Mouse (Mus musculus) ES-E14 (cell line): Measurements from ENCODE around the gene Pygo1. TPM values are rescaled to one million over a fixed set of nuclear protein-coding genes. Genes with fewer than 3 reads are reported as not detected.

ENCODE experiments used
- DNase-seq: peaks from one replicate; pipeline ENCODE4 v3.0.0-alpha.2; 2013; ENCODE audit warnings: low read depth, low spot score
- H3K27ac ChIP-seq: 2 replicates; pipeline ENCODE4 v1.5.1; 2012; ENCODE audit warnings: low read depth, mild to moderate bottlenecking, low read length, moderate library complexity, mixed read lengths; ENCODE audit not compliant: poor library complexity, insufficient read depth, severe bottlenecking
- H3K36me3 ChIP-seq: 2 replicates; pipeline ENCODE4 v1.6.1; 2012; ENCODE audit warnings: mild to moderate bottlenecking, low read length, moderate library complexity, mixed read lengths; ENCODE audit not compliant: control insufficient read depth, poor library complexity, insufficient read depth, severe bottlenecking
- H3K4me1 ChIP-seq, 2 experiments: fragments of 150-350 bp in 1 of 2; sonication (generic) in 1 of 2; 2 replicates each; pipeline ENCODE4 v1.6.1; 2012; ENCODE audit warnings: low read length in 2 of 2, mild to moderate bottlenecking in 1 of 2, mixed read lengths in 1 of 2; ENCODE audit not compliant: control insufficient read depth in 2 of 2, insufficient read depth in 2 of 2, poor library complexity in 1 of 2
- H3K4me3 ChIP-seq, 2 experiments: fragments of 150-350 bp in 1 of 2; sonication (generic) in 1 of 2; 2 replicates each; pipeline ENCODE4 v1.5.1; 2012; ENCODE audit warnings: low read length in 2 of 2, low read depth in 1 of 2, mild to moderate bottlenecking in 1 of 2, mixed read lengths in 1 of 2; ENCODE audit not compliant: insufficient read depth in 1 of 2, poor library complexity in 1 of 2, severe bottlenecking in 1 of 2
- H3K9ac ChIP-seq: 2 replicates; pipeline ENCODE4 v1.6.1; 2012; ENCODE audit warnings: low read depth, mild to moderate bottlenecking, low read length, mixed read lengths; ENCODE audit not compliant: poor library complexity, insufficient read depth, severe bottlenecking
- H3K9me3 ChIP-seq: fragments of 150-350 bp; sonication (generic); 2 replicates; pipeline ENCODE4 v1.6.1; 2012; ENCODE audit warnings: low read depth, mild to moderate bottlenecking, low read length; ENCODE audit not compliant: control insufficient read depth, insufficient read depth
- CHD2 ChIP-seq: IDR thresholded peaks from 2 replicates; pipeline ENCODE4 v1.6.1; 2014; ENCODE audit warnings: mild to moderate bottlenecking, low read depth, low read length, inconsistent platforms
- HCFC1 ChIP-seq: IDR thresholded peaks from 2 replicates; pipeline ENCODE4 v1.6.1; 2012; ENCODE audit warnings: low read length, inconsistent platforms, borderline replicate concordance; ENCODE audit not compliant: insufficient read depth
- MAFK ChIP-seq: IDR thresholded peaks from 2 replicates; pipeline ENCODE4 v1.6.1; 2014; ENCODE audit warnings: mild to moderate bottlenecking, low read depth, low read length, inconsistent platforms; ENCODE audit not compliant: insufficient read depth
- ZC3H11A ChIP-seq: IDR thresholded peaks from 2 replicates; pipeline ENCODE4 v1.6.1; 2012; ENCODE audit warnings: low read depth, mild to moderate bottlenecking, inconsistent platforms, low read length, borderline replicate concordance
- ZNF384 ChIP-seq: IDR thresholded peaks from 2 replicates; pipeline ENCODE4 v1.6.1; 2012; ENCODE audit warnings: low read depth, low read length, inconsistent platforms
- in situ Hi-C, 2 experiments: fragments of 600-800 bp; cut with MboI; formaldehyde crosslinking; loops; one replicate each; pipeline ENCODE4 v1.15.1; 2025; ENCODE audit warnings: low sequenced_read_pairs in 2 of 2, inconsistent platforms in 1 of 2; ENCODE audit not compliant: unreplicated experiment in 2 of 2
- total RNA-seq: library from RNA; depleted of rRNA; stranded (reverse); fragments of 300-350 nt; gene quantifications from 2 replicates; pipeline ENCODE4 v1.2.3, GENCODE M21; 2012

The Pygo1 gene
- total RNA-seq, 1 experiment: 0.58 TPM

DNA sequence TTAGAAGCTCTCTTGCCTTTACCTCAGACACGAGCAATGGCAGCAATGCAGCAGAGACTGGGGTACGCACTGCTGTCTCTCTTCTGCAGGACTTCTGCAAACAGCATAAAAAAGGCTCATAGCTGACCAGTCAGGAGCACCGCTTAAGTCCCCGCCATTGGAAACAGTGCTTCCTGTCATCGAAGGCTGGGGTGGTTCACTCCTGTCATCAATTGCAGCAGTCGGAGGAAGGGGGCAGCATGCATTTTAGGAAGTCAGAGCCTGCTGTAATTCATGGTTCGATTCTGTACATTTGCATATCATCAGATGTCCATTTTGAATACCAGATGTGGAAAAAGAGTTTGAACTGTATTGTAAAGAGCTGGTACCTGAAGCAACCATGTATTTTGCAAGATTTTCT, 9.7 kb upstream of the Pygo1 start:
- DNase-seq: no peak
- no peaks in the 10 kb centered on the region for H3K9me3 ChIP-seq
- peaks cover 2% of the 10 kb centered on the region in 2 experiments; a peak in 1 of 4 replicates for H3K4me1 ChIP-seq
- no peak overlapping the region for H3K4me3 ChIP-seq
- in situ Hi-C loops: no loop called here
- TF ChIP-seq HCFC1 (no peak), ZNF384 (no peak), MAFK (no peak), ZC3H11A (no peak), CHD2 (no peak)
- no peaks in the 10 kb centered on the region for H3K36me3 ChIP-seq
- no peak overlapping the region for H3K9ac ChIP-seq
- no peak overlapping the region for H3K27ac ChIP-seq

DNA sequence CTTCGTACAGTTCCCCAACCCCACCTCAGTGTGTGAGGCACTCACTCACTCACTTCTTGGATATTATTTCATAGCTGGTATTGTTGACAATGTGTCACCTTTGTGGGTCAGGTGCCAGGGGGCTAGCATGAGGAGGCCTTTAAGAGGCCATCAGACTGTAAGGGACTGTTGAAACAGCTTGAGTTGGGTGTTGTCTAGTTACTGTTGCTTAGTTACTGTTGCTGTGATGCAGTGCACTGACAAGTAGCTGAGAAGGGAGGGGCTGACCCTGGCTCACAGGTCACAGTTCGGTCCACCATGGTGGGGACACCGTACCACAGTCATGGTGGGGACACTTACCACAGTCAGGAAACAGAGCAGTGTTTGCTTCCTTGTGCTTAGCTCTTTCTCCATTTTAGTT, 2.4 kb upstream of the Pygo1 start:
- H3K9me3 ChIP-seq: no peaks in the 10 kb centered on the region
- no peak for TF ChIP-seq HCFC1
- TF ChIP-seq ZC3H11A: no peak
- TF ChIP-seq ZNF384: no peak
- no peak for TF ChIP-seq MAFK
- no peak for TF ChIP-seq CHD2
- H3K4me3 ChIP-seq: no peak overlapping the region
- H3K27ac ChIP-seq: no peak overlapping the region
- peaks cover 0 to 1% of the 10 kb centered on the region in 2 experiments; a peak in 1 of 4 replicates for H3K4me1 ChIP-seq
- no peaks in the 10 kb centered on the region for H3K36me3 ChIP-seq
- in situ Hi-C loops: no loop called here
- H3K9ac ChIP-seq: no peak overlapping the region
- no peak for DNase-seq

DNA sequence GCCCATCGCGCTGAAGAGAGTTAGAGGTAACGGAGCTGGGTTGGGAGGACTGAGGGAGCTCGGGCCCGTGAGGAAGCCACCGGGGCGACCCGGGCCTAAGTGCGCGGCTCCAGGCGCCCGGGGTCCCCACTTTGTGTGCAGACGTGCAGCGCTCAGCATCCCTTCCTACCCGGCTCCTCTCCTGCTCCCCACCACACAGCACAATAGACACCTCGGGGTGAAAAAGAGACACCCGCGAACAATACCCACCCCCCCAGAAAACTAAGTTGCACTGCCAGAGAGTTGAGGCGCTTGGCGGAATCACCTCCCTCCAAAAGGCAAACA, 452 bp downstream of the Pygo1 start:
- peak overlapping the region; percentile 78 to 82 for H3K4me3 ChIP-seq
- DNase-seq: no peak
- no peak overlapping the region for H3K27ac ChIP-seq
- peak overlapping the region; percentile 78 for H3K9ac ChIP-seq
- TF ChIP-seq MAFK (no peak), HCFC1 (no peak), CHD2 (no peak), ZC3H11A (no peak), ZNF384 (no peak)
- H3K36me3 ChIP-seq: no peaks in the 10 kb centered on the region
- in situ Hi-C loops: no loop called here
- no peaks in the 10 kb centered on the region for H3K9me3 ChIP-seq
- H3K4me1 ChIP-seq: peaks cover 0 to 1% of the 10 kb centered on the region in 2 experiments; a peak in 1 of 4 replicates

DNA sequence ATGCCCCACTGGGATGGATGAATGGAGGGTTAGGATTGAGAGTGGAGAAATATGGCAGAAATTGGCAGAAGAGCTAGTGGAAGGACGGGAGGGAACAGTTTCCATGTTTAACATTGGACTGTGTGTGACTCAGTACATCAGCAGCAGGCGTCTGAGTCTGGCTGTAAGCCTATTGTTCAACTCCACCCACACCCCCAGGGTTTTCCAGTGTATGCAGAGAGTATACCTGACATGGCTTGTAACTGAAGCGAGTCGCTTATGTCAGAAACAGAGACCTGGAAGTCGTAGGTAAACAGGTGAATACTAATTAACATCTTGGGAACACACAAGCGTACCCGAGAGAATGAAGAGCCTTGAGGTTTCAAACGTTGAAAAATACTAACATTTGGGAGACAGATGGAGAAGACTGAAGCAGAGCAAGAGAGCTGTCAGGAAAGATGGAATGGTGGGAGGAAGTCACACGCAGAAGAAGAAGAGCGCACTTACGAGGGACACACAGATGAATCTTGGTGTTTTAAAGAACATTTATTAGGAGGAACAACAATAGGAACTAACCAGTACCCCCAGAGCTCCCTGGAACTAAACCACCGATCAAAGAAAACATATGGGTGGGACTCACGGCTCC, 5.8 kb downstream of the Pygo1 start:
- TF ChIP-seq CHD2 (no peak), MAFK (no peak), HCFC1 (no peak), ZC3H11A (no peak), ZNF384 (no peak)
- in situ Hi-C loops: no loop called here

More for the DNA sequence above, 5.8 kb downstream of the Pygo1 start:
- Histone ChIP-seq H3K4me3 (no peak overlapping the region), H3K4me1 (no peaks in the 10 kb centered on the region), H3K9me3 (no peaks in the 10 kb centered on the region), H3K36me3 (no peaks in the 10 kb centered on the region), H3K27ac (no peak overlapping the region), H3K9ac (no peak overlapping the region)
- no peak for DNase-seq
